Comparison of ENCODE assay signal across 33 mouse cellular contexts in genomic region chr3:79916185-79916584, GRCm38 (mm10).
"Had no signal": no experiment of that assay in that cellular context is flagged by ENCODE, and none has a peak within 500 bp of the region (broad histone marks: within the 10 kb centered on the region; RNA-seq: fewer than 3 reads in every experiment).

No protein-coding gene starts in this region.

- H3K27me3 ChIP-seq: heart, embryonic 12.5 days; heart, embryonic 13.5 days; heart, embryonic 15.5 days; hindbrain, embryonic 12.5 days; hindbrain, embryonic 13.5 days; hindbrain, embryonic 15.5 days; intestine, embryonic 15.5 days; kidney, embryonic 15.5 days had no signal

- DNase-seq: heart, postnatal 10 days; heart, postnatal 14 days; heart, postnatal 36 days; heart, postnatal 4 days; kidney, adult 11 months; kidney, adult 18-20 months; kidney, adult 2 months; kidney, adult 8-10 months; kidney, adult 9 months; kidney, postnatal 10 days; kidney, postnatal 14 days; kidney, postnatal 25 days; kidney, postnatal 36 days; kidney, postnatal 4 days; layer of hippocampus, adult 9-11 months; layer of hippocampus, postnatal 36 days had no signal

- H3K4me2 ChIP-seq: heart, embryonic 12.5 days; heart, embryonic 13.5 days; heart, embryonic 15.5 days; hindbrain, embryonic 12.5 days; hindbrain, embryonic 13.5 days; hindbrain, embryonic 14.5 days; hindbrain, embryonic 15.5 days; intestine, embryonic 15.5 days; kidney, embryonic 15.5 days had no signal

- H3K9ac ChIP-seq: heart, embryonic 12.5 days; heart, embryonic 13.5 days; heart, embryonic 15.5 days; hindbrain, embryonic 12.5 days; hindbrain, embryonic 13.5 days; hindbrain, embryonic 14.5 days; hindbrain, embryonic 15.5 days; intestine, embryonic 15.5 days; kidney, embryonic 15.5 days had no signal

- H3K9me3 ChIP-seq: heart, embryonic 12.5 days; heart, embryonic 13.5 days; heart, embryonic 15.5 days; hindbrain, embryonic 10.5 days; hindbrain, embryonic 12.5 days; hindbrain, embryonic 13.5 days; hindbrain, embryonic 15.5 days; intestine, embryonic 15.5 days; kidney, embryonic 15.5 days had no signal

- H3K36me3 ChIP-seq: hindbrain, embryonic 10.5 days; hindbrain, embryonic 12.5 days; hindbrain, embryonic 13.5 days; hindbrain, embryonic 15.5 days; intestine, embryonic 15.5 days; kidney, embryonic 15.5 days had no signal

- H3K4me1 ChIP-seq: hindbrain, embryonic 10.5 days; hindbrain, embryonic 12.5 days; hindbrain, embryonic 13.5 days; hindbrain, embryonic 15.5 days; intestine, embryonic 15.5 days had no signal

- ATAC-seq: inflammation-experienced regulatory T-cells, adult 6 months; intestine, embryonic 15.5 days; intestine, embryonic 16.5 days; intestine, postnatal 0 days had no signal

- H3K27ac ChIP-seq: heart, embryonic 13.5 days; heart, embryonic 15.5 days; hindbrain, embryonic 10.5 days; hindbrain, embryonic 12.5 days; hindbrain, embryonic 13.5 days; hindbrain, embryonic 14.5 days; hindbrain, embryonic 15.5 days; hindbrain, postnatal 0 days; intestine, embryonic 15.5 days; kidney, embryonic 15.5 days; kidney, postnatal 0 days; layer of hippocampus, adult 2 months; left cerebral cortex, adult 2 months had no signal

- H3K4me3 ChIP-seq: heart, embryonic 12.5 days; heart, embryonic 13.5 days; heart, embryonic 15.5 days; hindbrain, embryonic 10.5 days; hindbrain, embryonic 12.5 days; hindbrain, embryonic 13.5 days; hindbrain, embryonic 15.5 days; intestine, embryonic 15.5 days; kidney, embryonic 15.5 days; layer of hippocampus, adult 2 months; left cerebral cortex, adult 2 months had no signal
